Mouse (Mus musculus) thymus, adult 18-20 months (tissue): ENCODE results near the gene Gm266.
"Not testable (repeated sequence)": the region's sequence is repeated elsewhere in the genome, so short reads cannot be mapped to it uniquely, and the experiment has no call there.

Experiments
- DNase-seq, 2 experiments: peaks; one replicate each; pipeline ENCODE4 v3.0.0; 2022; ENCODE audit warnings: mixed read lengths in 2 of 2

The Gm266 gene

GRCm38 (mm10) chr12:111485652-111486306 is at the start of gene Gm266:
Gene Gm266, minus strand, starts transcription at chr12:111485823.
- no peak for DNase-seq

GRCm38 (mm10) chr12:111535281-111535680 is 49.7 kb upstream of the Gm266 start:
- no peak for DNase-seq

GRCm38 (mm10) chr12:111533096-111533794 is 47.6 kb upstream of the Gm266 start:
- no peak for DNase-seq

- DNase-seq: no peak
These were observed 43.6 kb upstream of the Gm266 start for GRCm38 (mm10) chr12:111529192-111529591.

GRCm38 (mm10) chr12:111527643-111528281 is 42.1 kb upstream of the Gm266 start:
- DNase-seq: no peak

GRCm38 (mm10) chr12:111524883-111525282 is 39.3 kb upstream of the Gm266 start:
- DNase-seq: no peak

GRCm38 (mm10) chr12:111524469-111524868 is 38.8 kb upstream of the Gm266 start:
- DNase-seq: no peak

GRCm38 (mm10) chr12:111520994-111521393 is 35.4 kb upstream of the Gm266 start:
- DNase-seq: no peak

GRCm38 (mm10) chr12:111519821-111520220 is 34.2 kb upstream of the Gm266 start:
- DNase-seq: no peak

- no peak for DNase-seq
These were observed 32.8 kb upstream of the Gm266 start for GRCm38 (mm10) chr12:111518391-111518790.

GRCm38 (mm10) chr12:111517901-111518300 is 32.3 kb upstream of the Gm266 start:
- DNase-seq: no peak

- DNase-seq: no peak
These were observed 31.2 kb upstream of the Gm266 start for GRCm38 (mm10) chr12:111516826-111517225.

GRCm38 (mm10) chr12:111515920-111516319 is 30.3 kb upstream of the Gm266 start:
- no peak for DNase-seq

- no peak for DNase-seq
These were observed 29.4 kb upstream of the Gm266 start for GRCm38 (mm10) chr12:111514874-111515649.

GRCm38 (mm10) chr12:111514231-111514792 is 28.7 kb upstream of the Gm266 start:
- DNase-seq: no peak

GRCm38 (mm10) chr12:111513673-111514072 is 28.1 kb upstream of the Gm266 start:
- DNase-seq: no peak

- no peak for DNase-seq
These were observed 27.0 kb upstream of the Gm266 start for GRCm38 (mm10) chr12:111512572-111513063.

GRCm38 (mm10) chr12:111508438-111508837 is 22.8 kb upstream of the Gm266 start:
- DNase-seq: not testable (repeated sequence)

GRCm38 (mm10) chr12:111507962-111508361 is 22.3 kb upstream of the Gm266 start:
- no peak for DNase-seq

- DNase-seq: no peak
These were observed 21.4 kb upstream of the Gm266 start for GRCm38 (mm10) chr12:111507001-111507400.

GRCm38 (mm10) chr12:111504904-111505303 is 19.3 kb upstream of the Gm266 start:
- DNase-seq: peak; percentile 37 to 44

- no peak for DNase-seq
These were observed 17.9 kb upstream of the Gm266 start for GRCm38 (mm10) chr12:111503571-111503970.
